Mouse (Mus musculus) adrenal gland, postnatal 4 days (tissue): ENCODE data around the gene Hsd11b2. TPM values are rescaled to one million over a fixed set of nuclear protein-coding genes. Genes with fewer than 3 reads are reported as not detected.
"Not testable (repeated sequence)": the region's sequence is repeated elsewhere in the genome, so short reads cannot be mapped to it uniquely, and the experiment has no call there.

Source experiments
- DNase-seq, 2 experiments: peaks; one replicate each; pipeline ENCODE4 v3.0.0; 2021 to 2022; ENCODE audit warnings: low spot score in 2 of 2, mixed read lengths in 2 of 2
- total RNA-seq, 2 experiments: library from RNA; stranded (reverse); gene quantifications; 2 replicates each; pipeline ENCODE4 v1.2.3; 2021

Hsd11b2 gene
- total RNA-seq, 2 experiments from 2014 or later: 3.7 to 15.0 TPM

DNA sequence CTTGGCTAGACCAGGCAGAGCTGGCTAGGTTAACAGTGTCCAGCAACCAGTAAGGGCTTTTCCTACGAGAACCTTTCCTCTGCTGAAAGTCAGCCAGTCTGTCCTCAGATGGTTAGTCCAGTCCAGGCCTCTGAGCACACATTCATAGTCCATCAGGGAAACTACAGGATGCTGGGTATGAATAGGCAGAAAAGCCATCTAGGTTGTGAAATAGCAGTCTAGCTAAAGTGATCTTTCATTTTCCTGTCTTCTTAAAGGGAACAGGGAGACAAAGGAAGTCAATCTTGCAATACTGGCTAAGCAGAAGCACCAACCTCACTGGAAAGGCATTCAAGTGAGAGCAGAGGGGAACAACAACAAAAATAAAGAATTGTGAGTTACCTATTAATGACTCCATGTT is 34.3 kb downstream of the Hsd11b2 start:
- no peak for DNase-seq

DNA sequence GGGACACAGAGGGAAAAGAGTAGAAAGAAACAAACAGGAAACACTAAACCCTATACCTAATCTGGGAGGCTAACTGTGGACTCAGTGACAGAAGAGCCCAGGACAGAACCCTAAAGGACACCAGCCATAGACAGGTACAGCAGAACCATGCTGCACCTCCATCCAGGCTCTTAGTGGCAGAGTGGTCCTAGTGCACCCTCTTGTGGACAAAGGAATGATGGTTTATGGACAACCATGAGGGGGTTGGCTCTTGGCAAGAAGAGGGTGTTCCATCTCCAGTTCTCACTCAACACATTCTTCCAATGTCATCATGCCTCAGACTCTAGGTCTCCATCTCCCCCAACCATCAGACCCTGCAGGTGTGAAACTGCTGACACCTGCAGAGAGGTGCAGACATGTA is 35.5 kb downstream of the Hsd11b2 start:
- DNase-seq: peak in 1 of 2 experiments; percentile 37

DNA sequence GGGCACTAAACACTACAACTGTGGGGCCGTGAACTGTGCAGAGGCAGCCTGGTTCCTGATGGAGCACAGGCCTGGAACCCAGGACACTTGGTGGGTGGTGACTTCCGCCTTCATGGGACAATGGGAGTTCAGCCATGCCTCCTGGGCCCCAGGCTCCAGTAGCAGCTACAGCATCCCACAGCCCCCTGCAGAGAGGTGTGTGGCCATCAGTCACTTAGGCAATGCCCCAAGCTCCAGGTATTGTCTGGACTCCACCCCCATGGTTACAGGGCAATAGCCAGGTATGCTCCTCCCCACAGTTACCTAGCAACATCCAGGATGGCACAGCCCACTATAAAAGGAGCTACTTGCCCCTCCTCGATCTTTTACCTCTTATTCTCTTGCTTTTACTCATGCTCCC is 36.7 kb downstream of the Hsd11b2 start:
- no peak for DNase-seq

DNA sequence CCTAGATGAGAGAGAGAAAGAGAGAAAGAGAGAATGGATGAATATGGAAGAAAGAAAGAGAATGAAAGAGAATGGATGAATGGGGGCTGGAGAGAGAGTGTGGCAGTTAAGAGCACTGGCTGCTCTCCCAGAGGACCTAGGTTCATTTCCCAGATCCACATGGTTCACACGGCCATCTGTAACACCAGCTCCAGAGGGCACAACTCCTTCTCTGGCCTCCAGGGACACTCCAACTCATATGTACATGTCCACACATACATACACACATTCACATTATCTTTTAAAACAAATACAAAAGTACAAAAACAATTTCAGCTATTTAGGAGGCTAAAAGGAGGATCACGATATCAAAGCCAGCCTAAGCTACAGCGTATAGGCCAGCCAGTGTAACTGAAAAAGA is 44.3 kb downstream of the Hsd11b2 start:
- no peak for DNase-seq

DNA sequence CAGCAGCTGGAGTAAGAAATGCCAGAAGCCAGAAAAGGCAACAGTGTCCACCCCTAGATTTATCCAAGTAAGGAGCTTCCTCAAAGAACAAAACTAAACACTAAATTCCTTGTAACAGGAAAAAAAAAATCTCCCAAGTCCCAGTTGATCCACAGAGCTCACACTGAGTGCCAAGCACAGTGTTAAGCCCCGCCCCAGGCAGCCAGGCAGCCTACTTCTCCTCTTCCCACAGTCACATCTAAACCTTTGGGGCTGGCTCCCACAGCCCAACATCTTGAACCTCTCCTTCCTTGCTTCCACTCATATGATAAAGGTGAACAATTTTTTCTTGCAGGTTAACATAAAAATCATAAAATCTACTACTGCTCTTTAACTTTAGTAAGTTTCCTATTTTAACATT is 45.3 kb downstream of the Hsd11b2 start:
- no peak for DNase-seq

DNA sequence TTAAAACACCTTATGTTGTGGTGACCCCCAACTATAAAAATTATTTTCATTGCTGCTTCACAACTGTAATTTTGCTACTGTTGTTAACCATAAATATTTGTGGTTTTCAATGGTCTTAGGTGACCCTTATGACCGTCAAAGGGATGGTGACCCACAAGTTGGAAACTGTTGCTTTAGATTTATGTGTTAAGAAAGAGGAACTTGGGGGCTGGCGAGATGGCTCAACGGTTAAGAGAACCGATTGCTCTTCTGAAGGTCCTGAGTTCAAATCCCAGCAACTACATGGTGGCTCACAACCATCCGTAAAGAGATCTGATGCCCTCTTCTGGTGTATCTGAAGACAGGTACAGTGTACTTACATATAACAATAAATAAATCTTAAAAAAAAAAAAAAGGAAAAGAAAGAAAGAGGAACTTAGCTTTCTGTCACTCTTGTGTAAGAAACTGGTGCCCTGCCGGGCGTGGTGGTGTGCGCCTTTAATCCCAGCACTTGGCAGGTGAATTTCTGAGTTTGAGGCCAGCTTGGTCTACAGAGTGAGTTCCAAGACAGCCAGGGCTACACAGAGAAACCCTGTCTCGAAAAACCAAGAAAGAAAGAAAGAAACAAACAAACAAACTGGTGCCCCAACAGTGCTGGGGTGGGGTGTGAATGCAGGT is 46.1 kb downstream of the Hsd11b2 start:
- DNase-seq: not testable (repeated sequence)

DNA sequence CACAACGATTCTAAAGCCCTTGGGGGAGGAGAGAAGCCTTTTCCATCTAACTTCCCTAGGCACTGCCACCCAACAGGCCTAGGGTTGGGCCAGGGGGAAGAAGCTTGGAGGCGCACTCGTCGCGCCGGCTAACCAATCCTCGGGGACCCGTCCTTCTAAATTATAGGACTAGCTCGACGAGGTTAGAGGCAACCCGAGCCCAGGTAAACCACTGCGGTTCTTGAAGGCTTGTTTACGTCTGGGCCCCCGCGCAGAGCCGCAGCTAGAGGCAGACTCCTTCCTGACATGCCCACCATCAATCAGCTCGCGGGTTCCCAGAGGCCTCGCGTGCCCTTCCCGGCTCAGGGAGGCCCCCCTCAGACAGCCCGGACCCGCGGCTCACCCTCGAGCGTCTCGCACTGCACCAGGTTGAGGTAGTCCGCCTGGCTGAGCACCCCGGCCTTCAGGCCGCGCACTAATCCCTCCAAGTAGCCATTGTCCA is 46.9 kb downstream of the Hsd11b2 start:
- DNase-seq: no peak

DNA sequence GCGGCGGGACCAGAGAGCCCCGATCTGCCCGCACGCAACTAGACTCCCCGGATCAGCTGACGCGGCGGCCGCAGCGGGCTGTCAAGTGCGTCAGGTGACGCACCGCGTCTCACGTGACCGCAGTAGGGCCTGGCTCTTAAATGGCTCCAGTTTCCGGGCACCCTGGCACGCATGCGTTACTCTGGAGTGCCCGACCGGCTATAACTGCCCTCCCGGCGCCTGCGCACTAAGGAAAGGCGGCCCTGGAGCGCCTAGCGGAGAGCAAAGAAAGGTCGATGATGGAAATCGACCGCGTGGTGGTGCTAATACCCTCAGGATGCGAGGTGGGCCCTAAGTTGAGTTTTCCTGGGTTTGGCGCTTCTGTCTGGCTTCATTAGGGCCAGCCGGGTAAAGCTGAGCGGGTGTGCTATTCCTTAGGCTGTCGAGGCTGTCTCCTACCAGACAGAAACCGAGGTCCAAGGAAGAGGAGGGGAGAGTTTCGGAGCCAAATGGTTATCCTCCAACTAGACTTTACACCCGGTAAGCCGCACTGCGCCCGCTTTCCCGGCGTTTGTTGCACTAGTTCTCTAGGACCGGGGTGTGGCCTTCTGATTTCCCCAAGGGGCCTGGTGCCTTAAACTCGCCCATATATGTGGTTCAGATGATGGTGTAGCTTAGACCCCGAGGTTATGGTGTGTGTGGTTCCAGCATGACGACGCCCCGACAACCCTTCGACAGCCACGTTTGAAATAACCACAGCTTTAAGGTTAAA is 47.6 kb downstream of the Hsd11b2 start, which contains the start of gene Atp6v0d1:
Gene Atp6v0d1 (minus strand): TSS at position 96 of the 751 bp plus-strand sequence.
- peak; percentile 92 to 99 for DNase-seq

DNA sequence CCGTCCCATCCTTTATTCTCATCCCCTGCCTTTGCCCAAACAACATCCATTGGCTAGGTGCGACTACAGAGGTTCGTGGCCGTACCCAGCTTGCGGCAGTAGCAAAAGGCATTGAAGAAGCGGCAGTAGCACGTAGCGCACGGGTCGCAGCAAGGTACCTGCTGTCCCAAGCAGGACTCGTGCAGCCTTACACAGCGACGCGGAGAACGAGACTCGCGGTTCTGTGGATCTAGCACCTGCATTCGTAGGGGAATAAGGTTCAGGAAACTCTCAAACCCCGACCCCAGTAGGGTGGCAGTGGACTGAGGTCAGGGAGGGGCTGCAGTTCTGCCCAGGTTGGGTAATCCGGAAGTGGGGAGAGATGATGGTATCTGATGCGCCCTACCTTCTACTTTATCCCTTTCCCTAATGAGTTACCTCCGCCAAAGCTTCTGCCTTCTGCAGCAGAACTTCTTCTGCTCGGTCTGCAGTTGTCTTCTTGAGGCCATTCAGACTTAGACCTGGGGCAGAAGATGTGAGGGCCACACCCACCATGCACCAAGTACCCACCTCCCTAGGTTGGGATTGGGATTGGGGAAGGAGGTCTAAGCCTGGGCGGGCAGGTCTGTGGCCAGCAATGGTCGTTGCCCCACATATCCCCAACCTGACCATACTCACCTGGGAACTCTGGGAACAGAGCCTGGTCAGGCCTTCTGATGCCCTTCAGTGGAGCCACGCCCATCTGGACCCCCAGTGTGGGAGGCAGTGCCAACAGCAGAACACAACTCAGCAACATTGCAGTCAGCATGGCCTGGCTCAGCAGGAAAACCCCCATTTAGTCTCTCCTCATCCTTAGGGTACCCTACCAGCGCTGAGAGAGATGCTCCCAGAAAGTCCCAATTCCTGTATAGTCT is 48.4 kb downstream of the Hsd11b2 start:
- peak in 1 of 2 experiments; percentile 8 for DNase-seq

DNA sequence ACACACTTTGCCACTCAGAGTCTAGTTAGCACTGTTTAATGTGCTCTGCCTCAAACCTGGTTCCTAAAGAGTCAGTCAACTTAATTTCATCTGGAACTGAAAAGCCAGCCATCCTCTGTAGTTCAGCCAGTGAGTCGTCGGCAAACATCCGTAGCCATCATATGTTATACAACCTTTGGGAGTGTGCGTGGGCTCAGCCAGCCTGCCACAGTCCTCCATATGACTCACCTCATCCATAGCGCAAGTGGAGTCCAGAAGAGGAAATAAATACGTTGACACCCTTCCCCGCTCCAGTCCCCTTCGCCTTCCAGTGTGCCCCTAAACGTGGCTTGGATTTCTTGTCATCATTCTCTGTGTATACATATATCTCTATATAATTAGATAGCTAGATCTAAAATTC is 53.3 kb downstream of the Hsd11b2 start:
- DNase-seq: no peak

DNA sequence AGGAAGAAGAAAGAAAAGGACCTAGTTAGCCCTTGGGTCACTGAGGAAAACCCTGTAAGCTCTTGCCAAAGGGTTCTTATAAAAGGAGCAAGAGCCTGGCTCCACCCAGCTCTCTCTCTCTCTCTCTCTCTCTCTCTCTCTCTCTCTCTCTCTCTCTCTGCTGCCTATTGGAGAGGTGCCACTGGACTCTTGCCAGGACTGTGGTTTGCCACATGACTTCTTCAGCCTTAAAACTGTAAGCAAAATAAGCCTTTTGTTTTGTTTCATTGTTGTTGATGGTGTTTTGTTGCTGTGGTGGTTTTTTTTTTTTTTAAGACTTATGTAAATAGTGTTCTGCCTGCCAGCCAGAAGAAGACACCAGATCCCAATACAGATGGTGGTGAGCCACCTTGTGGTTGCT is 54.9 kb downstream of the Hsd11b2 start:
- no peak for DNase-seq

Other genes with a start within 250 kb of the Hsd11b2 start
- under 1 TPM; 0.42 to 0.53 TPM for gene Hsf4, start 249.0 kb upstream of the Hsd11b2 start, total RNA-seq
- gene Nol3, start 242.6 kb upstream of the Hsd11b2 start, total RNA-seq: 1 to 10 TPM; 1.8 to 2.7 TPM
- gene 4931428F04Rik, start 228.9 kb upstream of the Hsd11b2 start, total RNA-seq: 10 to 100 TPM in 1 of 2 experiments, 1 to 10 TPM in 1; 9.1 to 10.4 TPM
- gene Exoc3l, start 222.7 kb upstream of the Hsd11b2 start, total RNA-seq: 10 to 100 TPM; 25.7 to 30.9 TPM
- gene E2f4, start 221.1 kb upstream of the Hsd11b2 start, total RNA-seq: 10 to 100 TPM; 50.5 to 55.7 TPM
- 10 to 100 TPM in 1 of 2 experiments, 1 to 10 TPM in 1; 9.2 to 13.6 TPM for gene Elmo3, start 213.2 kb upstream of the Hsd11b2 start, total RNA-seq
- 10 to 100 TPM; 14.3 to 16.3 TPM for gene Lrrc29, start 192.5 kb upstream of the Hsd11b2 start, total RNA-seq
- gene Tmem208, start 192.4 kb upstream of the Hsd11b2 start, total RNA-seq: 10 to 100 TPM; 48.5 to 49.2 TPM
- gene Fhod1, start 170.8 kb upstream of the Hsd11b2 start, total RNA-seq: 10 to 100 TPM; 17.9 to 18.8 TPM
- 1 to 10 TPM; 5.5 to 5.8 TPM for gene Slc9a5, start 169.9 kb upstream of the Hsd11b2 start, total RNA-seq
- gene Plekhg4, start 145.5 kb upstream of the Hsd11b2 start, total RNA-seq: 1 to 10 TPM in 1 of 2 experiments, under 1 TPM in 1; 0.25 to 1.2 TPM
- gene Kctd19, start 105.3 kb upstream of the Hsd11b2 start, total RNA-seq: not detected
- gene Lrrc36, start 105.2 kb upstream of the Hsd11b2 start, total RNA-seq: 1 to 10 TPM; 5.4 to 6.4 TPM
- 10 to 100 TPM; 88.4 to 89.4 TPM for gene Tppp3, start 47.2 kb upstream of the Hsd11b2 start, total RNA-seq
- gene Zdhhc1, start 21.9 kb upstream of the Hsd11b2 start, total RNA-seq: 10 to 100 TPM; 26.2 to 28.6 TPM
- gene Atp6v0d1, start 47.3 kb downstream of the Hsd11b2 start, total RNA-seq: 100 to 1,000 TPM; 103 to 113 TPM
- gene Ripor1, start 86.5 kb downstream of the Hsd11b2 start, total RNA-seq: 10 to 100 TPM; 35.4 to 43.0 TPM
- 10 to 100 TPM; 73.8 to 94.0 TPM for gene Ctcf, start 117.8 kb downstream of the Hsd11b2 start, total RNA-seq
- gene Agrp, start 118.6 kb downstream of the Hsd11b2 start, total RNA-seq: 1 to 10 TPM in 1 of 2 experiments, under 1 TPM in 1; 0.81 to 1.5 TPM
- 1 to 10 TPM; 4.5 to 4.9 TPM for gene Carmil2, start 167.5 kb downstream of the Hsd11b2 start, total RNA-seq
- 10 to 100 TPM; 32.2 to 36.0 TPM for gene Acd, start 182.3 kb downstream of the Hsd11b2 start, total RNA-seq
- 10 to 100 TPM; 10.8 TPM for gene Pard6a, start 182.4 kb downstream of the Hsd11b2 start, total RNA-seq
- gene 4933405L10Rik, start 188.9 kb downstream of the Hsd11b2 start, total RNA-seq: not detected
- gene Enkd1, start 189.5 kb downstream of the Hsd11b2 start, total RNA-seq: 10 to 100 TPM in 1 of 2 experiments, 1 to 10 TPM in 1; 9.8 to 11.7 TPM
- gene Gfod2, start 239.9 kb downstream of the Hsd11b2 start, total RNA-seq: 10 to 100 TPM in 1 of 2 experiments, 1 to 10 TPM in 1; 8.3 to 11.6 TPM